Mouse (Mus musculus): ENCODE data around the gene Glo1. TPM values are rescaled to one million over a fixed set of nuclear protein-coding genes. Genes with fewer than 3 reads are reported as not detected.

The Glo1 gene
- polyA plus RNA-seq, 1 experiment = 181 TPM

DNA sequence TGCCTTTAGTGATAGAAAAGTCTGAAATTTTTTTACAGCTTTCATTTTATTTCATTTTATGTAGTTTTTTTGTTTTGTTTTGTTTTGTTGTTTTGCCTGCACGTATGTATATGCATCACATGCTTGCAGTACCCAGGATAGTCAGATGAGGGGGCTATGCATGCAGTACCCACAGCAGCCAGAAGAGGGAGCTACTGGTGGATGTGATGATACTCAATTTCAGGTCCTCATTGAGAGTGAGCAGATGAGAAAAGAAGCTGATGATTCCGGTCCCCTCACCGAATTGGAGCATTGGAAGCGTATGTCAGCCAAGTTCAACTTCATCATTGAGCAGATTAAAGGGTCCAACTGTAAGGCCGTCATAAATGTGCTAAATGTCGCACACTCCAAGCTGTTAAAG, 26.3 kb upstream of the Glo1 start:
- Histone ChIP-seq H3K36me3 (ENCODE audit: control insufficient read depth, insufficient read depth) (no peaks in the 10 kb centered on the region), H3K79me2 (ENCODE audit: control insufficient read depth, insufficient read depth) (no peaks in the 10 kb centered on the region), H3ac (ENCODE audit: control insufficient read depth, insufficient read length) (no peak overlapping the region)

DNA sequence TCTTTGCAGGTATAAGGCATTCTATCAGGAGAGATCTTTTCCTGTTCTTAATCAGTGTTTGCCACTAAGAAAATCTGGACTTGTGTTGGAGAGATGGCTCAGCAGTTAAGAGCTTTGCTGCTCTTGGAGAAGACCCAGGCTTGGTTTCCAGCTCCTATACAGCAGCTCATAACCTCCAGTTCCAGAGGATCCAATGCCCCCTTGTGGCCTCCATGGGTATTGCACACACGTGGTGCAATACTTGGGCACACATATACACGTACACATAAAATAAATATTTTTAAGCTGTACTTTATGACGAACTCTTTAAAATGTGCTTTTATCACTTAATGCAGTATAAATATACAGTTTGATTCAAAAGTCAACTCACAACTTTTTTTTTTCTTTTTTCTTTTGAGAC, 22.1 kb upstream of the Glo1 start:
- Histone ChIP-seq H3K4me2 (ENCODE audit: low read depth) (no peak overlapping the region), H3ac (ENCODE audit: control insufficient read depth, insufficient read length) (no peak overlapping the region), H3K4me3 (no peak overlapping the region), H3K27me3 (ENCODE audit: control insufficient read depth, insufficient read depth, insufficient read length) (no peaks in the 10 kb centered on the region), H3K79me2 (ENCODE audit: control insufficient read depth, insufficient read depth) (no peaks in the 10 kb centered on the region), H3K36me3 (ENCODE audit: control insufficient read depth, insufficient read depth) (no peaks in the 10 kb centered on the region)
- TF ChIP-seq POLR2AphosphoS2 (IDR thresholded peaks at IDR 0.05; ENCODE audit: insufficient read length, low read depth) (no peak), REST (IDR thresholded peaks at IDR 0.05; ENCODE audit: insufficient read depth, insufficient read length) (no peak), MAX (IDR thresholded peaks at IDR 0.05; ENCODE audit: low read depth) (no peak), MYOG (IDR thresholded peaks at IDR 0.05; ENCODE audit: control insufficient read depth in 1 of 3, insufficient read depth in 1 of 3, insufficient read length in 2 of 3, low read depth in 2 of 3) (no peak), E2F4 (IDR thresholded peaks at IDR 0.05; ENCODE audit: insufficient read depth) (no peak), MYOD1 (IDR thresholded peaks at IDR 0.05; ENCODE audit: control insufficient read depth in 1 of 3, insufficient read length in 2 of 3, low read depth in 2 of 3) (no peak), POLR2A (IDR thresholded peaks at IDR 0.05; ENCODE audit: insufficient read length, low read depth) (no peak), SRF (IDR thresholded peaks at IDR 0.05; ENCODE audit: control insufficient read depth, insufficient read length, low read depth) (no peak), USF1 (IDR thresholded peaks at IDR 0.05; ENCODE audit: low read depth) (no peak), TCF3 (IDR thresholded peaks at IDR 0.05; ENCODE audit: insufficient read length, low read depth) (no peak), CEBPB (IDR thresholded peaks at IDR 0.05; ENCODE audit: insufficient read depth, poor library complexity, severe bottlenecking) (no peak), TCF12 (IDR thresholded peaks at IDR 0.05; ENCODE audit: insufficient read depth, poor library complexity, severe bottlenecking) (no peak)

More for the DNA sequence above, 26.3 kb upstream of the Glo1 start:
- Histone ChIP-seq H3K4me2 (ENCODE audit: low read depth) (no peak overlapping the region), H3K4me3 (no peak overlapping the region), H3K27me3 (ENCODE audit: control insufficient read depth, insufficient read depth, insufficient read length) (no peaks in the 10 kb centered on the region)
- TF ChIP-seq MAX (IDR thresholded peaks at IDR 0.05; ENCODE audit: low read depth) = no peak
- TF ChIP-seq MYOD1 (IDR thresholded peaks at IDR 0.05; ENCODE audit: control insufficient read depth in 1 of 3, insufficient read length in 2 of 3, low read depth in 2 of 3) = no peak
- no peak for TF ChIP-seq POLR2A (IDR thresholded peaks at IDR 0.05; ENCODE audit: insufficient read length, low read depth)

GRCm38 (mm10) chr17:30640896-30641295, 14.2 kb upstream of the Glo1 start:
- no peak overlapping the region for H3ac ChIP-seq (ENCODE audit: control insufficient read depth, insufficient read length)
- H3K36me3 ChIP-seq (ENCODE audit: control insufficient read depth, insufficient read depth) = no peaks in the 10 kb centered on the region
- H3K27me3 ChIP-seq (ENCODE audit: control insufficient read depth, insufficient read depth, insufficient read length) = peaks cover 6% of the 10 kb centered on the region
- no peak overlapping the region for H3K4me2 ChIP-seq (ENCODE audit: low read depth)
- no peaks in the 10 kb centered on the region for H3K79me2 ChIP-seq (ENCODE audit: control insufficient read depth, insufficient read depth)
- TF ChIP-seq MAX (IDR thresholded peaks at IDR 0.05; ENCODE audit: low read depth) (no peak), MYOG (IDR thresholded peaks at IDR 0.05; ENCODE audit: control insufficient read depth in 1 of 3, insufficient read depth in 1 of 3, insufficient read length in 2 of 3, low read depth in 2 of 3) (no peak), POLR2A (IDR thresholded peaks at IDR 0.05; ENCODE audit: insufficient read length, low read depth) (no peak), USF1 (IDR thresholded peaks at IDR 0.05; ENCODE audit: low read depth) (no peak), REST (IDR thresholded peaks at IDR 0.05; ENCODE audit: insufficient read depth, insufficient read length) (no peak), TCF3 (IDR thresholded peaks at IDR 0.05; ENCODE audit: insufficient read length, low read depth) (no peak), CEBPB (IDR thresholded peaks at IDR 0.05; ENCODE audit: insufficient read depth, poor library complexity, severe bottlenecking) (no peak), E2F4 (IDR thresholded peaks at IDR 0.05; ENCODE audit: insufficient read depth) (no peak), MYOD1 (IDR thresholded peaks at IDR 0.05; ENCODE audit: control insufficient read depth in 1 of 3, insufficient read length in 2 of 3, low read depth in 2 of 3) (no peak), TCF12 (IDR thresholded peaks at IDR 0.05; ENCODE audit: insufficient read depth, poor library complexity, severe bottlenecking) (no peak), SRF (IDR thresholded peaks at IDR 0.05; ENCODE audit: control insufficient read depth, insufficient read length, low read depth) (no peak), POLR2AphosphoS2 (IDR thresholded peaks at IDR 0.05; ENCODE audit: insufficient read length, low read depth) (no peak)
- H3K4me3 ChIP-seq = no peak overlapping the region

DNA sequence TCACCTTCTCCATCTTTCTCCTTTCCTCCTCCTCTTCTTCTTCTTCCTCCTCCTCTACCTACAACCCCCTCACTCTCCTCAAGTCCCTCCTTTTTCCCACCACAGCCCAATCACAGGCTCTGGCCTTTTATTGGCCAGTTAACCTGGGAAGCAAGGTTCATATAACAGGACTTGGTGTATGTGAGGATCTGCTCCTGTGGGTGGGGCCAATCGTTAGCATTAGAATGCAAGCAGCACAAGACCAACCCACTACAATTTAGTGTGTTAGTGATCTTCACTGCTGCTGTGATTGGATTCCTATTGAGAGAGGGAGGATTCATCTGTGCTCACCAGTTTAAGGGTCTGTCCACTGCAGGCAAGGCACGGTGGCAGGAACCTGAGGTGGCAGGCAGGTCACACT, 12.3 kb upstream of the Glo1 start:
- TF ChIP-seq MYOG (IDR thresholded peaks at IDR 0.05; ENCODE audit: control insufficient read depth in 1 of 3, insufficient read depth in 1 of 3, insufficient read length in 2 of 3, low read depth in 2 of 3) (no peak), TCF3 (IDR thresholded peaks at IDR 0.05; ENCODE audit: insufficient read length, low read depth) (no peak), E2F4 (IDR thresholded peaks at IDR 0.05; ENCODE audit: insufficient read depth) (no peak), MYOD1 (IDR thresholded peaks at IDR 0.05; ENCODE audit: control insufficient read depth in 1 of 3, insufficient read length in 2 of 3, low read depth in 2 of 3) (no peak), REST (IDR thresholded peaks at IDR 0.05; ENCODE audit: insufficient read depth, insufficient read length) (no peak), CEBPB (IDR thresholded peaks at IDR 0.05; ENCODE audit: insufficient read depth, poor library complexity, severe bottlenecking) (no peak), POLR2A (IDR thresholded peaks at IDR 0.05; ENCODE audit: insufficient read length, low read depth) (no peak), TCF12 (IDR thresholded peaks at IDR 0.05; ENCODE audit: insufficient read depth, poor library complexity, severe bottlenecking) (no peak), POLR2AphosphoS2 (IDR thresholded peaks at IDR 0.05; ENCODE audit: insufficient read length, low read depth) (no peak), SRF (IDR thresholded peaks at IDR 0.05; ENCODE audit: control insufficient read depth, insufficient read length, low read depth) (no peak), USF1 (IDR thresholded peaks at IDR 0.05; ENCODE audit: low read depth) (no peak), MAX (IDR thresholded peaks at IDR 0.05; ENCODE audit: low read depth) (no peak)
- H3ac ChIP-seq (ENCODE audit: control insufficient read depth, insufficient read length) = no peak overlapping the region
- peaks cover 6% of the 10 kb centered on the region for H3K27me3 ChIP-seq (ENCODE audit: control insufficient read depth, insufficient read depth, insufficient read length)
- no peaks in the 10 kb centered on the region for H3K79me2 ChIP-seq (ENCODE audit: control insufficient read depth, insufficient read depth)
- no peak overlapping the region for H3K4me3 ChIP-seq
- H3K4me2 ChIP-seq (ENCODE audit: low read depth) = no peak overlapping the region
- H3K36me3 ChIP-seq (ENCODE audit: control insufficient read depth, insufficient read depth) = no peaks in the 10 kb centered on the region

- Histone ChIP-seq H3ac (ENCODE audit: control insufficient read depth, insufficient read length) (no peak overlapping the region), H3K79me2 (ENCODE audit: control insufficient read depth, insufficient read depth) (no peaks in the 10 kb centered on the region), H3K4me2 (ENCODE audit: low read depth) (no peak overlapping the region), H3K36me3 (ENCODE audit: control insufficient read depth, insufficient read depth) (no peaks in the 10 kb centered on the region), H3K27me3 (ENCODE audit: control insufficient read depth, insufficient read depth, insufficient read length) (peaks cover 11% of the 10 kb centered on the region), H3K4me3 (no peak overlapping the region)
- TF ChIP-seq MYOD1 (IDR thresholded peaks at IDR 0.05; ENCODE audit: control insufficient read depth in 1 of 3, insufficient read length in 2 of 3, low read depth in 2 of 3) (no peak), REST (IDR thresholded peaks at IDR 0.05; ENCODE audit: insufficient read depth, insufficient read length) (no peak), E2F4 (IDR thresholded peaks at IDR 0.05; ENCODE audit: insufficient read depth) (no peak), POLR2A (IDR thresholded peaks at IDR 0.05; ENCODE audit: insufficient read length, low read depth) (no peak), MYOG (IDR thresholded peaks at IDR 0.05; ENCODE audit: control insufficient read depth in 1 of 3, insufficient read depth in 1 of 3, insufficient read length in 2 of 3, low read depth in 2 of 3) (no peak), TCF3 (IDR thresholded peaks at IDR 0.05; ENCODE audit: insufficient read length, low read depth) (no peak), TCF12 (IDR thresholded peaks at IDR 0.05; ENCODE audit: insufficient read depth, poor library complexity, severe bottlenecking) (no peak), CEBPB (IDR thresholded peaks at IDR 0.05; ENCODE audit: insufficient read depth, poor library complexity, severe bottlenecking) (no peak), POLR2AphosphoS2 (IDR thresholded peaks at IDR 0.05; ENCODE audit: insufficient read length, low read depth) (no peak), USF1 (IDR thresholded peaks at IDR 0.05; ENCODE audit: low read depth) (no peak), MAX (IDR thresholded peaks at IDR 0.05; ENCODE audit: low read depth) (no peak), SRF (IDR thresholded peaks at IDR 0.05; ENCODE audit: control insufficient read depth, insufficient read length, low read depth) (no peak)
Observed at GRCm38 (mm10) chr17:30637714-30638113, 11.0 kb upstream of the Glo1 start.

All from myocyte (in vitro differentiated cells).